Mouse (Mus musculus): Measurements from ENCODE around the gene Nectin3. TPM values are rescaled to one million over a fixed set of nuclear protein-coding genes. Genes with fewer than 3 reads are reported as not detected.

Gene Nectin3
- polyA plus RNA-seq (2017; shearing (Covaris generic)): 0.07 TPM

DNA sequence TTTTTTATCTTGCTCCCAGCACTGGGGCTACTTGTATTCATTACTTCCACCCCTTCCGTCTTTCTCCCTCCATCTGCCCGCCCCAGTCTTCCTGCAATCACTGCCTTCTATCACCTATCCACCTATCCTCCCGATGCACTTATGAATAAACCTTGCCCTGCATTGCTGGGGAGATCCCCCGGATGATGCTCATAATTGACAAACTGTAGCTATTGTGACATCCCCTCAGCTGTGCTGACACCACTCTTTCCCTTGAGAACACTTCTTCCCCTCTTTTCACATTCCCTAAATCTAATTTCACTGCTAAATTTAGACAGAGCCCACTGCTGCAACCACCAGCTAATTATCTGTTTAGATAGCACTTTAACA lies at the start of gene Nectin3:
TSS of gene Nectin3 (minus strand) at position 105 of the 369 bp plus-strand sequence.

Data from inflammation-experienced regulatory T-cells, adult 16 weeks (primary cell).